Mouse (Mus musculus) thymus, adult 2 months (tissue): ENCODE data around the gene Thbs4. TPM values are rescaled to one million over a fixed set of nuclear protein-coding genes. Genes with fewer than 3 reads are reported as not detected.

Experiments
- DNase-seq: peaks from one replicate; pipeline ENCODE4 v3.0.0; 2021
- H3K27ac ChIP-seq: fragments of 200-500 bp; 2 replicates; pipeline ENCODE4 v1.5.1; 2012; ENCODE audit warnings: low read length, control low read depth; ENCODE audit not compliant: control insufficient read depth, insufficient read depth
- H3K27me3 ChIP-seq: fragments of 200-500 bp; 2 replicates; pipeline ENCODE4 v1.6.1; 2012; ENCODE audit warnings: mild to moderate bottlenecking, low read length, moderate library complexity, mixed read lengths; ENCODE audit not compliant: control insufficient read depth, insufficient read depth
- H3K36me3 ChIP-seq: fragments of 200-500 bp; 2 replicates; pipeline ENCODE4 v1.6.1; 2012; ENCODE audit warnings: mild to moderate bottlenecking, low read length, moderate library complexity; ENCODE audit not compliant: control insufficient read depth, insufficient read depth
- H3K4me1 ChIP-seq: fragments of 200-500 bp; replicated peaks from 2 replicates; pipeline ENCODE4 v1.6.1; 2012; ENCODE audit warnings: low read length; ENCODE audit not compliant: control insufficient read depth, insufficient read depth
- H3K4me3 ChIP-seq: fragments of 200-500 bp; 2 replicates; pipeline ENCODE4 v1.5.1; 2012; ENCODE audit warnings: mild to moderate bottlenecking, low read length, control low read depth, moderate library complexity; ENCODE audit not compliant: control insufficient read depth, insufficient read depth
- CTCF ChIP-seq: fragments of 200-500 bp; IDR thresholded peaks from 2 replicates; pipeline ENCODE4 v1.5.1; 2012; ENCODE audit warnings: mild to moderate bottlenecking, control low read depth, low read length, moderate library complexity, borderline replicate concordance; ENCODE audit not compliant: control insufficient read depth, poor library complexity, insufficient read depth; ENCODE audit errors: extremely low read depth
- POLR2A ChIP-seq: fragments of 200-500 bp; IDR thresholded peaks from 2 replicates; pipeline ENCODE4 v1.6.1; 2012; ENCODE audit warnings: mild to moderate bottlenecking, low read length, control low read depth, moderate library complexity; ENCODE audit not compliant: control insufficient read depth, poor library complexity, insufficient read depth; ENCODE audit errors: extremely low read depth
- WGBS: fragments of 180-500 bp; shearing (Covaris S2); methylation state at CpG from one replicate; pipeline ENCODE4 v1.1.7; 2018; 5-methylcytosine and 5-hydroxymethylcytosine counted together
- polyA plus RNA-seq: library from polyadenylated mRNA; depleted of rRNA; stranded (reverse); fragments of >200 nt; gene quantifications from 2 replicates; pipeline ENCODE4 v1.2.3, GENCODE M21; 2012

The Thbs4 gene
- polyA plus RNA-seq, 1 experiment: 3.4 TPM

GRCm38 (mm10) chr13:92806785-92807184 lies 12.2 kb upstream of the Thbs4 start:
- no peak overlapping the region for H3K4me3 ChIP-seq

GRCm38 (mm10) chr13:92799306-92799925 lies 4.8 kb upstream of the Thbs4 start:
- 87% methylated on average over 7 of the region's 7 CpGs for WGBS
- TF ChIP-seq CTCF: no peak
- H3K27me3 ChIP-seq: peaks cover 3% of the 10 kb centered on the region; the same call in 1 of the 2 replicates

More at GRCm38 (mm10) chr13:92806785-92807184, 12.2 kb upstream of the Thbs4 start:
- DNase-seq: no peak
- Histone ChIP-seq H3K4me1 (no peaks in the 10 kb centered on the region), H3K27ac (no peak overlapping the region), H3K27me3 (no peaks in the 10 kb centered on the region), H3K36me3 (no peaks in the 10 kb centered on the region)
- TF ChIP-seq POLR2A: no peak
- TF ChIP-seq CTCF: no peak

GRCm38 (mm10) chr13:92798830-92799229 lies 4.2 kb upstream of the Thbs4 start:
- 81% methylated on average over 2 of the region's 2 CpGs for WGBS
- Histone ChIP-seq H3K4me3 (no peak overlapping the region), H3K27me3 (peaks cover 4% of the 10 kb centered on the region; the same call in 1 of the 2 replicates), H3K27ac (no peak overlapping the region), H3K36me3 (no peaks in the 10 kb centered on the region), H3K4me1 (no peaks in the 10 kb centered on the region)
- no peak for DNase-seq
- TF ChIP-seq POLR2A (no peak), CTCF (no peak)

More at GRCm38 (mm10) chr13:92799306-92799925, 4.8 kb upstream of the Thbs4 start:
- no peak overlapping the region for H3K27ac ChIP-seq
- no peaks in the 10 kb centered on the region for H3K4me1 ChIP-seq
- H3K36me3 ChIP-seq: no peaks in the 10 kb centered on the region
- no peak for DNase-seq
- H3K4me3 ChIP-seq: no peak overlapping the region

- Histone ChIP-seq H3K4me3 (no peak overlapping the region), H3K36me3 (no peaks in the 10 kb centered on the region), H3K27me3 (peaks cover 4% of the 10 kb centered on the region; the same call in 1 of the 2 replicates), H3K27ac (no peak overlapping the region), H3K4me1 (no peaks in the 10 kb centered on the region)
- DNase-seq: no peak
- TF ChIP-seq POLR2A: no peak
- TF ChIP-seq CTCF: no peak
- WGBS: 74% methylated on average over 8 of the region's 8 CpGs
Measured at GRCm38 (mm10) chr13:92793636-92794035, 982 bp downstream of the Thbs4 start.

- DNase-seq: no peak
- WGBS: 87% methylated on average over 7 of the region's 7 CpGs
- Histone ChIP-seq H3K36me3 (no peaks in the 10 kb centered on the region), H3K4me3 (no peak overlapping the region), H3K27ac (no peak overlapping the region), H3K4me1 (no peaks in the 10 kb centered on the region), H3K27me3 (peaks cover 4% of the 10 kb centered on the region; the same call in 1 of the 2 replicates)
- no peak for TF ChIP-seq CTCF
- TF ChIP-seq POLR2A: no peak
Measured at GRCm38 (mm10) chr13:92791474-92791873, 3.1 kb downstream of the Thbs4 start.

- Histone ChIP-seq H3K4me1 (no peaks in the 10 kb centered on the region), H3K4me3 (no peak overlapping the region), H3K27ac (no peak overlapping the region), H3K27me3 (no peaks in the 10 kb centered on the region), H3K36me3 (no peaks in the 10 kb centered on the region)
- DNase-seq: no peak
- TF ChIP-seq CTCF (no peak), POLR2A (no peak)
- 83% methylated on average over 3 of the region's 3 CpGs for WGBS
Measured at GRCm38 (mm10) chr13:92784311-92784710, 10.3 kb downstream of the Thbs4 start.

GRCm38 (mm10) chr13:92783551-92783950 lies 11.1 kb downstream of the Thbs4 start:
- Histone ChIP-seq H3K27me3 (no peaks in the 10 kb centered on the region), H3K4me3 (no peak overlapping the region), H3K4me1 (no peaks in the 10 kb centered on the region), H3K27ac (no peak overlapping the region), H3K36me3 (no peaks in the 10 kb centered on the region)
- 92% methylated on average over 4 of the region's 4 CpGs for WGBS
- DNase-seq: no peak
- no peak for TF ChIP-seq POLR2A
- TF ChIP-seq CTCF: no peak

GRCm38 (mm10) chr13:92780927-92781326 lies 13.7 kb downstream of the Thbs4 start:
- Histone ChIP-seq H3K4me3 (no peak overlapping the region), H3K27ac (no peak overlapping the region), H3K27me3 (no peaks in the 10 kb centered on the region), H3K36me3 (no peaks in the 10 kb centered on the region), H3K4me1 (no peaks in the 10 kb centered on the region)
- WGBS: 86% methylated on average over 8 of the region's 8 CpGs
- TF ChIP-seq CTCF (no peak), POLR2A (no peak)
- DNase-seq: no peak
